Mouse (Mus musculus) MEL (cell line): ENCODE results near the gene Psen2. TPM values are rescaled to one million over a fixed set of nuclear protein-coding genes. Genes with fewer than 3 reads are reported as not detected.

Source experiments
- DNase-seq: peaks from one replicate; pipeline ENCODE4 v3.0.0; 2011; ENCODE audit warnings: low read depth, low spot score
- H3K27ac ChIP-seq: 2 replicates; pipeline ENCODE4 v1.5.1; 2012; ENCODE audit warnings: low read depth, mild to moderate bottlenecking, control low read depth, low read length, moderate library complexity; ENCODE audit not compliant: control insufficient read depth
- H3K27me3 ChIP-seq, 2 experiments: fragments of 150-350 bp in 1 of 2; sonication (generic) in 1 of 2; 2 replicates each; pipeline ENCODE4 v1.6.1; 2012; ENCODE audit warnings: low read length in 2 of 2, mild to moderate bottlenecking in 2 of 2, improper control_type of control experiment in 1 of 2, moderate library complexity in 1 of 2; ENCODE audit not compliant: insufficient read depth in 2 of 2, control insufficient read depth in 1 of 2
- H3K36me3 ChIP-seq, 2 experiments: 2 replicates each; pipeline ENCODE4 v1.6.1; 2012 to 2014; ENCODE audit warnings: low read length in 2 of 2, improper control_type of control experiment in 1 of 2, inconsistent platforms in 1 of 2, mild to moderate bottlenecking in 1 of 2; ENCODE audit not compliant: insufficient read depth in 2 of 2, control insufficient read depth in 1 of 2
- H3K4me1 ChIP-seq, 2 experiments: fragments of 150-350 bp in 1 of 2; sonication (generic) in 1 of 2; 2 replicates each; pipeline ENCODE4 v1.6.1; 2012; ENCODE audit warnings: low read length in 2 of 2, improper control_type of control experiment in 1 of 2, mild to moderate bottlenecking in 1 of 2; ENCODE audit not compliant: insufficient read depth in 2 of 2, control insufficient read depth in 1 of 2
- H3K4me3 ChIP-seq, 2 experiments: fragments of 150-350 bp in 1 of 2; sonication (generic) in 1 of 2; 2 replicates each; pipeline ENCODE4 v1.5.1; 2012; ENCODE audit warnings: low read depth in 2 of 2, low read length in 2 of 2, mild to moderate bottlenecking in 2 of 2, moderate library complexity in 2 of 2, control low read depth in 1 of 2, improper control_type of control experiment in 1 of 2; ENCODE audit not compliant: control insufficient read depth in 1 of 2, insufficient read depth in 1 of 2
- H3K79me2 ChIP-seq: 2 replicates; pipeline ENCODE4 v1.6.1; 2012; ENCODE audit warnings: mild to moderate bottlenecking, low read length, moderate library complexity; ENCODE audit not compliant: control insufficient read depth, poor library complexity, insufficient read depth
- H3K9ac ChIP-seq: 2 replicates; pipeline ENCODE4 v1.6.1; 2012; ENCODE audit warnings: low read depth, mild to moderate bottlenecking, control low read depth, low read length, moderate library complexity; ENCODE audit not compliant: control insufficient read depth, poor library complexity, severe bottlenecking
- H3K9me3 ChIP-seq: fragments of 150-350 bp; sonication (generic); replicated peaks from 2 replicates; pipeline ENCODE4 v1.6.1; 2012; ENCODE audit warnings: mild to moderate bottlenecking, low read length, improper control_type of control experiment, moderate library complexity; ENCODE audit not compliant: insufficient read depth
- BHLHE40 ChIP-seq: IDR thresholded peaks from 2 replicates; pipeline ENCODE4 v1.6.1; 2012; ENCODE audit warnings: low read depth, mild to moderate bottlenecking, inconsistent platforms, low read length, improper control_type of control experiment, borderline replicate concordance
- CHD2 ChIP-seq: IDR thresholded peaks from 2 replicates; pipeline ENCODE4 v1.6.1; 2011; ENCODE audit warnings: low read length, improper control_type of control experiment
- CTCF ChIP-seq, 3 experiments: IDR thresholded peaks in 2 of 3; conservative IDR thresholded peaks in 1 of 3; 2 replicates each; pipeline ENCODE4 v1.5.1; 2011 to 2012; ENCODE audit warnings: low read length in 3 of 3, low read depth in 2 of 3, mild to moderate bottlenecking in 2 of 3, improper control_type of control experiment in 1 of 3, inconsistent platforms in 1 of 3, mixed read lengths in 1 of 3, moderate library complexity in 1 of 3; ENCODE audit not compliant: control insufficient read depth in 1 of 3, insufficient read depth in 1 of 3, poor library complexity in 1 of 3, severe bottlenecking in 1 of 3
- E2F4 ChIP-seq: IDR thresholded peaks from 2 replicates; pipeline ENCODE4 v1.6.1; 2011; ENCODE audit warnings: low read depth, low read length, improper control_type of control experiment, borderline replicate concordance
- ELF1 ChIP-seq: IDR thresholded peaks from 2 replicates; pipeline ENCODE4 v1.6.1; 2014; ENCODE audit warnings: low read depth, mild to moderate bottlenecking, inconsistent platforms, low read length, improper control_type of control experiment, moderate library complexity
- EP300 ChIP-seq, 2 experiments: IDR thresholded peaks; 2 replicates each; pipeline ENCODE4 v1.6.1; 2011; ENCODE audit warnings: improper control_type of control experiment in 2 of 2, low read length in 2 of 2, low read depth in 1 of 2, mild to moderate bottlenecking in 1 of 2
- ETS1 ChIP-seq: IDR thresholded peaks from 2 replicates; pipeline ENCODE4 v1.6.1; 2012; ENCODE audit warnings: low read depth, mild to moderate bottlenecking, inconsistent platforms, low read length, improper control_type of control experiment, moderate library complexity
- GABPA ChIP-seq: IDR thresholded peaks from 2 replicates; pipeline ENCODE4 v1.6.1; 2012; ENCODE audit warnings: low read depth, mild to moderate bottlenecking, inconsistent platforms, low read length, improper control_type of control experiment, moderate library complexity
- GATA1 ChIP-seq: IDR thresholded peaks from 2 replicates; pipeline ENCODE4 v1.6.1; 2011; ENCODE audit warnings: low read depth, low read length, improper control_type of control experiment
- JUND ChIP-seq: IDR thresholded peaks from 2 replicates; pipeline ENCODE4 v1.6.1; 2011; ENCODE audit warnings: low read depth, mild to moderate bottlenecking, improper control_type of control experiment, low read length
- MAZ ChIP-seq: IDR thresholded peaks from 2 replicates; pipeline ENCODE4 v1.6.1; 2012; ENCODE audit warnings: low read depth, mild to moderate bottlenecking, inconsistent platforms, low read length, improper control_type of control experiment
- MEF2A ChIP-seq: IDR thresholded peaks from 2 replicates; pipeline ENCODE4 v1.6.1; 2014; ENCODE audit warnings: low read depth, mild to moderate bottlenecking, inconsistent platforms, low read length, improper control_type of control experiment; ENCODE audit not compliant: poor library complexity, insufficient replicate concordance, severe bottlenecking; ENCODE audit errors: extremely low read depth
- POLR2AphosphoS5 ChIP-seq: IDR thresholded peaks from 2 replicates; pipeline ENCODE4 v1.6.1; 2012; ENCODE audit warnings: low read depth, borderline replicate concordance, mild to moderate bottlenecking, inconsistent platforms, low read length, moderate library complexity, mixed read lengths
- RAD21 ChIP-seq: IDR thresholded peaks from 2 replicates; pipeline ENCODE4 v1.6.1; 2011; ENCODE audit warnings: mild to moderate bottlenecking, low read depth, low read length, improper control_type of control experiment
- RCOR1 ChIP-seq: IDR thresholded peaks from 2 replicates; pipeline ENCODE4 v1.6.1; 2012; ENCODE audit warnings: low read depth, mild to moderate bottlenecking, inconsistent platforms, low read length, improper control_type of control experiment
- SIN3A ChIP-seq: IDR thresholded peaks from 2 replicates; pipeline ENCODE4 v1.6.1; 2012; ENCODE audit warnings: low read length, improper control_type of control experiment, inconsistent platforms
- SMC3 ChIP-seq: IDR thresholded peaks from 2 replicates; pipeline ENCODE4 v1.6.1; 2011; ENCODE audit warnings: low read depth, low read length, improper control_type of control experiment
- TBP ChIP-seq: IDR thresholded peaks from 2 replicates; pipeline ENCODE4 v1.8.0; 2011; ENCODE audit warnings: low read depth, low read length, improper control_type of control experiment
- TCF12 ChIP-seq: IDR thresholded peaks from 2 replicates; pipeline ENCODE4 v1.6.1; 2014; ENCODE audit warnings: low read depth, mild to moderate bottlenecking, inconsistent platforms, low read length, improper control_type of control experiment, moderate library complexity
- ZC3H11A ChIP-seq: IDR thresholded peaks from 2 replicates; pipeline ENCODE4 v1.6.1; 2012; ENCODE audit warnings: low read depth, mild to moderate bottlenecking, inconsistent platforms, low read length, improper control_type of control experiment
- ZKSCAN1 ChIP-seq: IDR thresholded peaks from 2 replicates; pipeline ENCODE4 v1.6.1; 2012; ENCODE audit warnings: low read depth, mild to moderate bottlenecking, inconsistent platforms, low read length, improper control_type of control experiment, moderate library complexity
- ZNF384 ChIP-seq: IDR thresholded peaks from 2 replicates; pipeline ENCODE4 v1.6.1; 2012; ENCODE audit warnings: low read depth, mild to moderate bottlenecking, inconsistent platforms, low read length, improper control_type of control experiment
- polyA plus RNA-seq, 2 experiments: library from polyadenylated mRNA; stranded (reverse) in 1 of 2; unstranded in 1 of 2; fragments of >175 nt in 1 of 2; fragments of >200 nt in 1 of 2; gene quantifications; 2 replicates each; pipeline versions ENCODE4 v1.2.1 to v1.2.4; 2012; ENCODE audit warnings: low replicate concordance in 2 of 2, low read depth in 1 of 2; ENCODE audit not compliant: insufficient read length in 2 of 2, insufficient read depth in 1 of 2, missing spikeins in 1 of 2
- total RNA-seq: library from RNA; depleted of rRNA; stranded (reverse); fragments of 300-350 nt; gene quantifications from 2 replicates; pipeline ENCODE4 v1.2.3, GENCODE M21; 2012

Gene Psen2
- total and polyA plus RNA-seq, 3 experiments, result 35.0 to 39.2 TPM; not detected in 1

GRCm38 (mm10) chr1:180251176-180252048, 11.8 kb downstream of the Psen2 start:
- Histone ChIP-seq H3K27me3 (no peaks in the 10 kb centered on the region), H3K79me2 (peaks cover 7% of the 10 kb centered on the region), H3K4me1 (peaks cover 10 to 65% of the 10 kb centered on the region in 2 experiments), H3K9ac (no peak overlapping the region; the same call in 1 of the 2 replicates), H3K27ac (peak overlapping the region; percentile 25), H3K4me3 (no peak overlapping the region), H3K9me3 (no peaks in the 10 kb centered on the region), H3K36me3 (peaks cover 0 to 53% of the 10 kb centered on the region in 2 experiments; a peak in 2 of 4 replicates)
- DNase-seq, result peak; percentile 75
- TF ChIP-seq GABPA (no peak), EP300 (IDR thresholded peaks at IDR 0.05; ENCODE audit: low read depth in 1 of 2, low read length in 2 of 2) (peak in 1 of 2 experiments; percentile 34; a peak in 2 of 4 replicates), ETS1 (peak; percentile 59), RCOR1 (peak; percentile 71), SIN3A (peak; percentile 45; the same call in 1 of the 2 replicates), TBP (no peak), MEF2A (no peak), GATA1 (peak; percentile 76)

- no peak for DNase-seq
- Histone ChIP-seq H3K9ac (peak overlapping the region; percentile 39), H3K36me3 (peaks cover 0 to 53% of the 10 kb centered on the region in 2 experiments; a peak in 2 of 4 replicates), H3K9me3 (no peaks in the 10 kb centered on the region), H3K27me3 (no peaks in the 10 kb centered on the region), H3K4me3 (peak overlapping the region in 1 of 2 experiments; percentile 42; a peak in 2 of 4 replicates), H3K4me1 (peaks cover 10 to 65% of the 10 kb centered on the region in 2 experiments), H3K27ac (peak overlapping the region; percentile 99), H3K79me2 (peaks cover 2% of the 10 kb centered on the region; the same call in 1 of the 2 replicates)
- no peak for TF ChIP-seq ZNF384
- TF ChIP-seq ELF1, result no peak
- TF ChIP-seq ETS1, result no peak
- no peak for TF ChIP-seq CHD2
- TF ChIP-seq TCF12, result no peak
- no peak for TF ChIP-seq SMC3
- TF ChIP-seq EP300 (IDR thresholded peaks at IDR 0.05; ENCODE audit: low read depth in 1 of 2, low read length in 2 of 2), result no peak
- TF ChIP-seq ZC3H11A, result no peak
- TF ChIP-seq POLR2AphosphoS5, result no peak
- TF ChIP-seq JUND, result no peak
- TF ChIP-seq CTCF (IDR thresholded peaks at IDR 0.05 in 2 of 3, conservative IDR thresholded peaks at IDR 0.05 in 1 of 3; ENCODE audit: control insufficient read depth in 1 of 3, insufficient read depth in 1 of 3, low read depth in 2 of 3, low read length in 3 of 3, poor library complexity in 1 of 3, severe bottlenecking in 1 of 3), result no peak
- no peak for TF ChIP-seq E2F4
- no peak for TF ChIP-seq MAZ
- TF ChIP-seq RAD21, result no peak
- TF ChIP-seq SIN3A, result no peak
- no peak for TF ChIP-seq BHLHE40
- TF ChIP-seq ZKSCAN1, result no peak
Measured at GRCm38 (mm10) chr1:180250441-180250830, 12.8 kb downstream of the Psen2 start.
